Mouse (Mus musculus): ENCODE results near the gene Zfp27. TPM values are rescaled to one million over a fixed set of nuclear protein-coding genes. Genes with fewer than 3 reads are reported as not detected.

Gene Zfp27
- polyA plus RNA-seq, 1 experiment, result 3.7 TPM

DNA sequence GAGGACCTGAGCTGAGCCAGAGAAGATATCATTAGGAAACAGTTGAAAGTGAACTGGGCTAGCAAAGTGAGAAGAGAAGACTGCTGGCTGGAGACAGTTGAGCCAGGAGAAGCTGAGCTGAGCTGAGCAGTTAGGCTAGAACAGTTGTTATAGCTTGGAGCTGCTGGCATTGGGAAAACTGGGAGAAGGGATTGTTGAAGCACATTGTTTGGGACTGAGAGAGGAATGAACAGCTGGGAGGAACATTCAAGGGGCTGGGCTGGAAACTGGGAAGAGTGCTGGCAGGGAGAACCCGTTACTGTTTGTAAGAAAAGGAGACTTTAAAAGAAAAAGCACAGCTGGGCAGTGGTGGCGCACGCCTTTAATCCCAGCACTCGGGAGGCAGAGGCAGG is 11.7 kb upstream of the Zfp27 start:
- Histone ChIP-seq H3K9ac (ENCODE audit: low read depth, poor library complexity, severe bottlenecking) (no peak overlapping the region), H3K36me3 (ENCODE audit: control insufficient read depth, insufficient read depth, low read length, poor library complexity, severe bottlenecking) (peaks cover 22% of the 10 kb centered on the region), H3K9me3 (replicated peaks; ENCODE audit: control insufficient read depth, insufficient read depth, low read length, poor library complexity, severe bottlenecking) (no peaks in the 10 kb centered on the region), H3K27me3 (ENCODE audit: control insufficient read depth, insufficient read depth, low read length, poor library complexity, severe bottlenecking) (no peaks in the 10 kb centered on the region), H3K27ac (ENCODE audit: insufficient read depth, low read length) (peak overlapping the region; percentile 41), H3K4me1 (ENCODE audit: control insufficient read depth, insufficient read depth, low read length) (peaks cover 4% of the 10 kb centered on the region), H3K4me3 (ENCODE audit: low read depth, low read length) (no peak overlapping the region)
- no peak for TF ChIP-seq EP300 (IDR thresholded peaks at IDR 0.05; ENCODE audit: insufficient read depth, low read depth, low read length)

DNA sequence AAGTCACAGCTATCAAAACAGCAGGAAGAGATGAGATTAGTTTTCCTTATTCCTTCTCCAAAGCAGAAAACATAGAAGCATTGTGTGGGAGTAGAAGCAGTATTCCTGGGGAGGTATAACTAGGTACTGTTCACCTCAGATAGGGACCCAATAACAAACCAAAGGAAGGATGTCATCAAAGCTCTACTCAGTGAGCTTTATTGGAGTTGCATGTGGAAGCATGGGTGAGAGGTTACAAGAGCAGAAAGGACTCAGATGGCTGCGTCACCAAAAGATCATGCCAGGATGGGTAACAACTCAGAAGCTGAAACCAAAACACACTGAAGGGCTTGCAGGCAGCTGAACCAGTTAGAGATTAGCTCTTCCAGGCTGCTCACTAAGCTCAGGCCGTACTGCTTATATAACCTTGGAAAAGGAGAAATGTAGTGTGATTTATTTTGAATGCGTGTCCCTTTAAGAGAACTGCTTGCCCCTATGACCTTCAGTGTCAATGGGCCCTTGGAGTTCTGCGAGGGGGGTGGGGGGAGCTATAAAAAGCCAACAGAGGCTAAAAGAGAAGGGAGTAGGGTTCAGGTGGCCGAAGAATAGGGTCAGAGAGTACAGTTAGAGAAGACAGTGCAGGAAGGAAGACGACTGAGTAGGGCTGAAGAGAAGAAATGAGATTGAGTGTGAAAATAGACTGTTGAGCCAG is 11.1 kb upstream of the Zfp27 start:
- Histone ChIP-seq H3K27ac (ENCODE audit: insufficient read depth, low read length) (peak overlapping the region; percentile 41), H3K9me3 (replicated peaks; ENCODE audit: control insufficient read depth, insufficient read depth, low read length, poor library complexity, severe bottlenecking) (no peaks in the 10 kb centered on the region), H3K4me3 (ENCODE audit: low read depth, low read length) (no peak overlapping the region), H3K4me1 (ENCODE audit: control insufficient read depth, insufficient read depth, low read length) (peaks cover 4% of the 10 kb centered on the region), H3K27me3 (ENCODE audit: control insufficient read depth, insufficient read depth, low read length, poor library complexity, severe bottlenecking) (no peaks in the 10 kb centered on the region), H3K36me3 (ENCODE audit: control insufficient read depth, insufficient read depth, low read length, poor library complexity, severe bottlenecking) (peaks cover 25% of the 10 kb centered on the region), H3K9ac (ENCODE audit: low read depth, poor library complexity, severe bottlenecking) (no peak overlapping the region)
- TF ChIP-seq POLR2A (IDR thresholded peaks at IDR 0.05; ENCODE audit: insufficient read depth, low read length), result no peak
- TF ChIP-seq EP300 (IDR thresholded peaks at IDR 0.05; ENCODE audit: insufficient read depth, low read depth, low read length), result no peak
- TF ChIP-seq CTCF (IDR thresholded peaks at IDR 0.05; ENCODE audit: low read depth, low read length), result no peak

DNA sequence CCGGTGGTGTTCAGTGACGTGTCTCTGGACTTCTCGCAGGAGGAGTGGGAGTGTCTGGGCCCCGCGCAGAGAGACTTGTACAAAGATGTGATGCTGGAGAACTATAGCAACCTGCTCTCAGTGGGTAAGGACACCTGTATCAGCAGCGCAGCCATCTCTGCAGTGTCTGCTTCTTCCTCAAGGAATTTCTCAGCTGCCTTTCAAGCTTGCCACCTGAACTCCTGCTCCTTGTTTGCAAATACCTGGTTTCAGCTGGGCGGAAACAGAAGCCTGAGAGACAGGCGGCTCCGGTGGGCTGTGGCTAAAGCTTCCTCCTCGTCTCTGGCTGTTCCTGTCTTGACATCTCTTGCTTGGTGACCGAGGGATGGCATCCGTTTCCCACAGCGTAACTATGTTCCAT is 5.8 kb upstream of the Zfp27 start:
- H3K4me1 ChIP-seq (ENCODE audit: control insufficient read depth, insufficient read depth, low read length), result no peaks in the 10 kb centered on the region
- no peak overlapping the region for H3K4me3 ChIP-seq (ENCODE audit: low read depth, low read length)
- H3K36me3 ChIP-seq (ENCODE audit: control insufficient read depth, insufficient read depth, low read length, poor library complexity, severe bottlenecking), result peaks cover 25% of the 10 kb centered on the region

DNA sequence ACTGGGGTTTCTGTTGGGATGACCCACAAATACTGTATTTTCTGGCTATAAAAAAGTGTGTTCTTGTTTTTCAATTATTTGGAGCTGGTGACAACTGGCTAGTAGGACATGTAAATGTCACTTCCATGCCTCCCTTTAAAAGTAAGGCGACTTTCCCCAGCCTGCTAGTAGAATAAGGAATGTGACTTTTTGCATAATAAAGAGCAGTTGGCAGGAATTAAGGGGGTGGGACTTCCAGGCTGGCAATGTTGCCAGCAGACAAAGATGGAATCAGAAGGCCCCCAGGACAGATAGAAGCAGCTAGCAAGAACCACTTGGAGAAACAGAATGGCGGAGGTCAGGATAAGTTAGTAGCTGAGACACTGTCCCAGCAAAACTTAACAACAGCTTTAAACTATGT is 3.9 kb upstream of the Zfp27 start:
- TF ChIP-seq CTCF (IDR thresholded peaks at IDR 0.05; ENCODE audit: low read depth, low read length) (no peak), POLR2A (IDR thresholded peaks at IDR 0.05; ENCODE audit: insufficient read depth, low read length) (no peak), EP300 (IDR thresholded peaks at IDR 0.05; ENCODE audit: insufficient read depth, low read depth, low read length) (no peak)
- H3K36me3 ChIP-seq (ENCODE audit: control insufficient read depth, insufficient read depth, low read length, poor library complexity, severe bottlenecking), result peaks cover 17% of the 10 kb centered on the region
- peak overlapping the region; percentile 52; the same call in 1 of the 2 replicates for H3K27ac ChIP-seq (ENCODE audit: insufficient read depth, low read length)
- no peaks in the 10 kb centered on the region for H3K9me3 ChIP-seq (replicated peaks; ENCODE audit: control insufficient read depth, insufficient read depth, low read length, poor library complexity, severe bottlenecking)
- H3K27me3 ChIP-seq (ENCODE audit: control insufficient read depth, insufficient read depth, low read length, poor library complexity, severe bottlenecking), result no peaks in the 10 kb centered on the region
- H3K4me3 ChIP-seq (ENCODE audit: low read depth, low read length), result no peak overlapping the region
- no peaks in the 10 kb centered on the region for H3K4me1 ChIP-seq (ENCODE audit: control insufficient read depth, insufficient read depth, low read length)
- H3K9ac ChIP-seq (ENCODE audit: low read depth, poor library complexity, severe bottlenecking), result peak overlapping the region; percentile 66; the same call in 1 of the 2 replicates

More for the DNA sequence above, 5.8 kb upstream of the Zfp27 start:
- Histone ChIP-seq H3K9ac (ENCODE audit: low read depth, poor library complexity, severe bottlenecking) (no peak overlapping the region), H3K27me3 (ENCODE audit: control insufficient read depth, insufficient read depth, low read length, poor library complexity, severe bottlenecking) (no peaks in the 10 kb centered on the region), H3K9me3 (replicated peaks; ENCODE audit: control insufficient read depth, insufficient read depth, low read length, poor library complexity, severe bottlenecking) (no peaks in the 10 kb centered on the region), H3K27ac (ENCODE audit: insufficient read depth, low read length) (no peak overlapping the region)
- TF ChIP-seq POLR2A (IDR thresholded peaks at IDR 0.05; ENCODE audit: insufficient read depth, low read length), result no peak
- no peak for TF ChIP-seq CTCF (IDR thresholded peaks at IDR 0.05; ENCODE audit: low read depth, low read length)
- TF ChIP-seq EP300 (IDR thresholded peaks at IDR 0.05; ENCODE audit: insufficient read depth, low read depth, low read length), result no peak

DNA sequence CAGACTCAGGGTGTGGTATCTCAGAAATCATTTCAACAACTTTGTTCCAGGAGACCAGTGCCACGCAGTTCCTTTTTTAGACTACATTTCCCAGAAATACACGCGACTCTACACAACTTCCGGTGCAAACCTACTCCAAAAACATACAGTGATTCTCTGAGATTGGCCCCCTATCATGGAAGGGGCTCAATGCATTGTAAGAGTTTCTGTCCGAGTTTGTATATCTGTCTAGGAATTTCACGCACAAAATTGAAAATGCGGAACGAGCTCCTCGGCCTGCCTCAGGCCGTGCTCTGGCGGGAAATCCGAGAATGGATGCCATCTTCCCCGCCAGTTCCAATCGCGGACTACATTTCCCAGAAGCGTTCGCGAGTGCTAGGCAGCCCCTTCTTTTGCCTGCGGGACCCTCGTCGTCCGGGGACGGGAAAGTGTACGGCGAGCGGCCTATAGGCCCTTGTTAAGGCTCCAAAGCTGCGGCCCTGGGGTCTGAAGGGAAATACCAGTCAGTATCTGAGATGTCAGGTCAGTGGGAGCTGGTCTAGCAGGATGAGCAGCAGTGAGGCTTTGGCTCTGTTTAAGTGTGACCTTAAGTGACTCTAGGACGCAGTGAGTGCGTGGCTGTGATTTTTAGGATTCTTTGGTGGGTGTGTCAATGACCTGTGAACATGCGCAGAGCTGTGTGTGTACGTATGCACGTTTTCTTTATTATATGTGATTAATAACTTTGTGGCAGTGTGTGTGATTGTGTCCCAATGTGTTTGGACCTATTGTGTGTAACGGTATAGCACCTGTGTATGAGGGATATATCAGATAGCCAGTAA is 2.0 kb upstream of the Zfp27 start, which contains the start of gene Zfp383:
Gene Zfp383 (plus strand): TSS at position 94 of the 821 bp plus-strand sequence.
- Histone ChIP-seq H3K27me3 (ENCODE audit: control insufficient read depth, insufficient read depth, low read length, poor library complexity, severe bottlenecking) (no peaks in the 10 kb centered on the region), H3K9me3 (replicated peaks; ENCODE audit: control insufficient read depth, insufficient read depth, low read length, poor library complexity, severe bottlenecking) (no peaks in the 10 kb centered on the region), H3K4me1 (ENCODE audit: control insufficient read depth, insufficient read depth, low read length) (no peaks in the 10 kb centered on the region), H3K4me3 (ENCODE audit: low read depth, low read length) (peak within 1 kb of the TSS; percentile 100), H3K27ac (ENCODE audit: insufficient read depth, low read length) (peak within 1 kb of the TSS; percentile 99), H3K9ac (ENCODE audit: low read depth, poor library complexity, severe bottlenecking) (peak within 1 kb of the TSS; percentile 87), H3K36me3 (ENCODE audit: control insufficient read depth, insufficient read depth, low read length, poor library complexity, severe bottlenecking) (peaks cover 6% of the 10 kb centered on the region)
- TF ChIP-seq POLR2A (IDR thresholded peaks at IDR 0.05; ENCODE audit: insufficient read depth, low read length), result peak; percentile 55
- no peak for TF ChIP-seq EP300 (IDR thresholded peaks at IDR 0.05; ENCODE audit: insufficient read depth, low read depth, low read length)

DNA sequence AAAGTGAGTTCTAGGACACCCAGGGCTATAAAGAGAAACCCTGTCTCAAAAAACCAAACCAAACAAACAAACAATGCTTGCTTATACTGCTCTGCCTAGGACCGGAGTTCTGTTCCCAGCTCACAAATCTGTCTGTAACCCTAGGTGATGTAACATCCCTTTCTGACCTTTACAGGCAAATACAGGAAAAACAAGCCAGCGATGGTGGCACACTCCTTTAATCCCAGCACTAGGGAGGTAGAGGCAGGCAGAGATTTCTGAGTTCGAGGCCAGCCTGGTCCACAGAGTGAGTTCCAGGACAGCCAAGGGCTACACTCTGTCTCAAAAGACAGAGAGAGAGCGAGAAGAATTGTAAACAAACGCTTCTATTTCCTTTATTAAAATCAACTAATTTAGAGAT is 834 bp upstream of the Zfp27 start:
- Histone ChIP-seq H3K4me3 (ENCODE audit: low read depth, low read length) (no peak overlapping the region), H3K9me3 (replicated peaks; ENCODE audit: control insufficient read depth, insufficient read depth, low read length, poor library complexity, severe bottlenecking) (no peaks in the 10 kb centered on the region), H3K27me3 (ENCODE audit: control insufficient read depth, insufficient read depth, low read length, poor library complexity, severe bottlenecking) (no peaks in the 10 kb centered on the region), H3K36me3 (ENCODE audit: control insufficient read depth, insufficient read depth, low read length, poor library complexity, severe bottlenecking) (0 out of 2 replicates have a peak, but pooled peaks cover 2% of the 10 kb centered on the region), H3K27ac (ENCODE audit: insufficient read depth, low read length) (peak overlapping the region; percentile 99), H3K4me1 (ENCODE audit: control insufficient read depth, insufficient read depth, low read length) (no peaks in the 10 kb centered on the region), H3K9ac (ENCODE audit: low read depth, poor library complexity, severe bottlenecking) (peak overlapping the region; percentile 87; the same call in 1 of the 2 replicates)
- TF ChIP-seq CTCF (IDR thresholded peaks at IDR 0.05; ENCODE audit: low read depth, low read length), result no peak
- TF ChIP-seq EP300 (IDR thresholded peaks at IDR 0.05; ENCODE audit: insufficient read depth, low read depth, low read length), result no peak
- no peak for TF ChIP-seq POLR2A (IDR thresholded peaks at IDR 0.05; ENCODE audit: insufficient read depth, low read length)

Measured in ES-Bruce4 (cell line).